Mouse (Mus musculus): ENCODE results near the gene Pcx. TPM values are rescaled to one million over a fixed set of nuclear protein-coding genes. Genes with fewer than 3 reads are reported as not detected.

The Pcx gene
- polyA plus RNA-seq, 1 experiment from 2014 or later = 9.7 TPM

DNA sequence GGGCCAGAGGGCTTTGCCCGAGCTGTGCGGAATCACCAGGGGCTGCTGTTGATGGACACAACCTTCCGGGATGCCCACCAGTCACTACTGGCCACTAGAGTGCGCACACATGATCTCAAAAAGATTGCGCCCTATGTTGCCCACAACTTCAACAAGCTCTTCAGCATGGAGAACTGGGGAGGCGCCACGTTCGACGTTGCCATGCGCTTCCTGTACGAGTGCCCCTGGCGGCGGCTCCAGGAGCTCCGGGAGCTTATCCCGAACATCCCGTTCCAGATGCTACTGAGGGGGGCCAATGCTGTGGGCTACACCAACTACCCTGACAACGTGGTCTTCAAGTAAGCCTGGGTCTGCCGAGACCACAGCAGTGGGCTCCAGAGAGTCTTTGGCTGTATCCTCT lies 107.9 kb downstream of the Pcx start:
- H3K4me2 ChIP-seq (ENCODE audit: low read length) = no peak overlapping the region
- no peaks in the 10 kb centered on the region for H3K27me3 ChIP-seq (replicated peaks; ENCODE audit: control insufficient read depth, insufficient read depth, low read length)
- H3K4me1 ChIP-seq (replicated peaks; ENCODE audit: control insufficient read depth, insufficient read depth, low read length) = peaks cover 8% of the 10 kb centered on the region
- peaks cover 35% of the 10 kb centered on the region for H3K36me3 ChIP-seq (ENCODE audit: control insufficient read depth, insufficient read depth, low read length)
- no peak overlapping the region for H3K4me3 ChIP-seq (ENCODE audit: low read depth, low read length)
- DNase-seq (ENCODE audit: low spot score) = no peak
- ATAC-seq (replicated peaks; ENCODE audit: low FRiP score, low TSS enrichment, low read depth) = no peak
- no peak overlapping the region for H3K27ac ChIP-seq (ENCODE audit: low read depth)
- 40% methylated on average over 18 of the region's 18 CpGs for WGBS
- no peaks in the 10 kb centered on the region for H3K9me3 ChIP-seq (ENCODE audit: control insufficient read depth, low read length)
- H3K9ac ChIP-seq (ENCODE audit: low read length) = no peak overlapping the region

DNA sequence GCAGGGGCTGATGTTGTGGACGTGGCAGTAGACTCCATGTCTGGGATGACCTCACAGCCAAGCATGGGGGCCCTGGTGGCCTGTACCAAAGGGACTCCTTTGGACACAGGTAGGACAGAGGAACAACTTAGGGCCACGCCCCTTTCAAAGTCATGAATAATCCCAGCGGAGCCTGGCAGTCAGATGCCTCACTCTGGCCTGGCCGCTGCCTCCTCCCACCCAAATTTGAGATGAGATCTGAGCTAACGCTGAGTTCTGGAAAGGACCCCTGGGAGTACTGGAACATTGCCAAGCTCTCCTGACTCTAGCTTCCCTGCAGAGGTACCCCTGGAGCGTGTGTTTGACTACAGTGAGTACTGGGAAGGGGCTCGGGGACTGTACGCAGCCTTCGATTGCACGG lies 109.2 kb downstream of the Pcx start:
- Histone ChIP-seq H3K9me3 (ENCODE audit: control insufficient read depth, low read length) (no peaks in the 10 kb centered on the region), H3K27ac (ENCODE audit: low read depth) (no peak overlapping the region), H3K4me2 (ENCODE audit: low read length) (no peak overlapping the region), H3K36me3 (ENCODE audit: control insufficient read depth, insufficient read depth, low read length) (peaks cover 33% of the 10 kb centered on the region), H3K4me1 (replicated peaks; ENCODE audit: control insufficient read depth, insufficient read depth, low read length) (peaks cover 5% of the 10 kb centered on the region), H3K4me3 (ENCODE audit: low read depth, low read length) (no peak overlapping the region), H3K27me3 (replicated peaks; ENCODE audit: control insufficient read depth, insufficient read depth, low read length) (no peaks in the 10 kb centered on the region), H3K9ac (ENCODE audit: low read length) (no peak overlapping the region)
- DNase-seq (ENCODE audit: low spot score) (no peak), ATAC-seq (replicated peaks; ENCODE audit: low FRiP score, low TSS enrichment, low read depth) (no peak)
- 78% methylated on average over 10 of the region's 10 CpGs for WGBS

DNA sequence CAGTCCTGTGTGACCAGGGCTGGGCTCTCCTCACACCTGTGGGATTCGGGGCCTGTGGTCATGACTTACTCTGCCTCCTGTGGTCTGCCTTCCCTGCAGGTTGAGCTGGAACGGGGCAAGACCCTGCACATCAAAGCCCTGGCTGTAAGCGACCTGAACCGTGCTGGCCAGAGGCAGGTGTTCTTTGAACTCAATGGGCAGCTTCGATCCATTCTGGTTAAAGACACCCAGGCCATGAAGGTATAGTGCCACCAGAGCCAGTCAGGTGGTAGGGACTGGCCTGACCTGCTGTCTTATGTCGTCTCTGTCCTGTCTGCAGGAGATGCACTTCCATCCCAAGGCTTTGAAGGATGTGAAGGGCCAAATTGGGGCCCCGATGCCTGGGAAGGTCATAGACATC lies 110.4 kb downstream of the Pcx start:
- no peak overlapping the region for H3K4me3 ChIP-seq (ENCODE audit: low read depth, low read length)
- peaks cover 4% of the 10 kb centered on the region; the same call in 1 of the 2 replicates for H3K4me1 ChIP-seq (replicated peaks; ENCODE audit: control insufficient read depth, insufficient read depth, low read length)
- H3K9me3 ChIP-seq (ENCODE audit: control insufficient read depth, low read length) = no peaks in the 10 kb centered on the region
- peaks cover 33% of the 10 kb centered on the region for H3K36me3 ChIP-seq (ENCODE audit: control insufficient read depth, insufficient read depth, low read length)
- DNase-seq (ENCODE audit: low spot score) (no peak), ATAC-seq (replicated peaks; ENCODE audit: low FRiP score, low TSS enrichment, low read depth) (no peak)
- WGBS = 86% methylated on average over 7 of the region's 7 CpGs
- H3K9ac ChIP-seq (ENCODE audit: low read length) = no peak overlapping the region
- no peak overlapping the region for H3K27ac ChIP-seq (ENCODE audit: low read depth)
- no peak overlapping the region for H3K4me2 ChIP-seq (ENCODE audit: low read length)
- no peaks in the 10 kb centered on the region for H3K27me3 ChIP-seq (replicated peaks; ENCODE audit: control insufficient read depth, insufficient read depth, low read length)

DNA sequence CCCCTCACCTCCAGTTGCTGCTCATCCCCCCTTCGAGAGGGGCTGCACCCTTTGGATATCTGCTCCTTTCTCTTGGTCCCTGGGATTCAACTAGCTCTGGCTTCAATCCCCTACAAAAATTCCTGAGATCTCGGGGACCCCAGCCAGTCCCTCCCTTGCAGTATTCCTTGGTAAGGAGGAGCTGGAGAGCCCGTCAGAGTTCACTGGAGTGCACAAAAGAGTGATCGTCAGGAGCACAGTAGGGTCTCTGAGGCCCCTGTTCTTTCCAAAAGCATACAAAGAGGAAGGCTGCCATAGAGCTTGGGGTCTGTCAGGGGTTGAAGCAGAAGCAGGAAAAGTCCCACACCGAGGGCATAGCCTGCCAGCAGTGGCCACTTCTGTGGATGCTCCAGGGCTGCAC lies 112.5 kb downstream of the Pcx start:
- no peak for DNase-seq (ENCODE audit: low spot score)

DNA sequence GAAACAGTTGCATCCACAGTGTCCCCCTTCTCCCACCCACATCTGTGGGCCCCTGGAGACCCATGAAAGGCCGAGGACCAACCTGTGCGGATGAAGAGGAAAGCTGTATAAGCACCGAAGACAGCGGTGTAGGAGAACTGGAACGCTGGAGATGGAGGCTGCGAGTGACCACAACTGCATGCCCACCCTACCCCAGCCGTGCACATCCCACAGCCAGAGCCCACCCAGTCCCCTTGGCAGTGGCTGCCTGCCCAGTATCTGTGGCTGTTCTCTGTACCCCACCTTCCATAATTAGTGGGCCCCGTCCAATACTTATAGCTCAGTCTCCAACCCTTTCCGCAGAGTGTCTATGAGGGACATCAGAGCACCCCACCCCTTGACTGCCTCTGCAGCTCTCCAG lies 113.1 kb downstream of the Pcx start:
- H3K9ac ChIP-seq (ENCODE audit: low read length) = no peak overlapping the region
- no peaks in the 10 kb centered on the region for H3K27me3 ChIP-seq (replicated peaks; ENCODE audit: control insufficient read depth, insufficient read depth, low read length)
- no peaks in the 10 kb centered on the region for H3K9me3 ChIP-seq (ENCODE audit: control insufficient read depth, low read length)
- WGBS = 96% methylated on average over 9 of the region's 9 CpGs
- no peak overlapping the region for H3K27ac ChIP-seq (ENCODE audit: low read depth)
- H3K4me1 ChIP-seq (replicated peaks; ENCODE audit: control insufficient read depth, insufficient read depth, low read length) = peaks cover 11% of the 10 kb centered on the region
- H3K36me3 ChIP-seq (ENCODE audit: control insufficient read depth, insufficient read depth, low read length) = peaks cover 33% of the 10 kb centered on the region
- H3K4me3 ChIP-seq (ENCODE audit: low read depth, low read length) = no peak overlapping the region
- ATAC-seq (replicated peaks; ENCODE audit: low FRiP score, low TSS enrichment, low read depth) = no peak
- no peak overlapping the region for H3K4me2 ChIP-seq (ENCODE audit: low read length)
- no peak for DNase-seq (ENCODE audit: low spot score)

More for the DNA sequence above, 112.5 kb downstream of the Pcx start:
- H3K4me3 ChIP-seq (ENCODE audit: low read depth, low read length) = no peak overlapping the region
- no peak overlapping the region for H3K4me2 ChIP-seq (ENCODE audit: low read length)
- ATAC-seq (replicated peaks; ENCODE audit: low FRiP score, low TSS enrichment, low read depth) = no peak
- H3K27ac ChIP-seq (ENCODE audit: low read depth) = no peak overlapping the region
- no peak overlapping the region for H3K9ac ChIP-seq (ENCODE audit: low read length)
- H3K4me1 ChIP-seq (replicated peaks; ENCODE audit: control insufficient read depth, insufficient read depth, low read length) = peaks cover 11% of the 10 kb centered on the region
- 88% methylated on average over 5 of the region's 5 CpGs for WGBS
- no peaks in the 10 kb centered on the region for H3K27me3 ChIP-seq (replicated peaks; ENCODE audit: control insufficient read depth, insufficient read depth, low read length)
- H3K9me3 ChIP-seq (ENCODE audit: control insufficient read depth, low read length) = no peaks in the 10 kb centered on the region
- peaks cover 33% of the 10 kb centered on the region for H3K36me3 ChIP-seq (ENCODE audit: control insufficient read depth, insufficient read depth, low read length)

DNA sequence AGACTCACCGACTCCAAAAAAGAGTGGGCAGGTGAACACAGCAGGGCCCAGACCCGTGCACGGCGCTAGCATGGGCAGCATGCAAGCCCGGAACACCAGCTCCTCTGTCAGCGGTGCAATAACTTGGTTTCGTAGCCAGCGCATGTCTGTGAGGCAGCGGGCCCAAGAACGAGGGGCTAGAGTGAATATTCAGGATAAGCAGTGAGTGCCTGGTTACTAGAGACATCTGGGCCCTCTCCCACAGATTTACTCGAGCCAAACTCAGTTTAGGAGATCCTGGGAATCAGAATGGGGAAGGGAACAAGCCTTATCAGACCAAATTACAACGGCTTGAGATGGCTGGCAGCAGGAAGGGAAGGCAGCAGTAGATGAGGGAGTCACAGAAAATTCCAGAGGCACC lies 113.7 kb downstream of the Pcx start:
- 95% methylated on average over 12 of the region's 12 CpGs for WGBS
- ATAC-seq (replicated peaks; ENCODE audit: low FRiP score, low TSS enrichment, low read depth) = no peak
- no peak overlapping the region for H3K9ac ChIP-seq (ENCODE audit: low read length)
- no peak overlapping the region for H3K4me3 ChIP-seq (ENCODE audit: low read depth, low read length)
- no peaks in the 10 kb centered on the region for H3K27me3 ChIP-seq (replicated peaks; ENCODE audit: control insufficient read depth, insufficient read depth, low read length)
- H3K4me2 ChIP-seq (ENCODE audit: low read length) = no peak overlapping the region
- no peaks in the 10 kb centered on the region for H3K9me3 ChIP-seq (ENCODE audit: control insufficient read depth, low read length)
- H3K36me3 ChIP-seq (ENCODE audit: control insufficient read depth, insufficient read depth, low read length) = peaks cover 33% of the 10 kb centered on the region
- no peak for DNase-seq (ENCODE audit: low spot score)
- H3K27ac ChIP-seq (ENCODE audit: low read depth) = no peak overlapping the region
- H3K4me1 ChIP-seq (replicated peaks; ENCODE audit: control insufficient read depth, insufficient read depth, low read length) = peaks cover 11% of the 10 kb centered on the region

DNA sequence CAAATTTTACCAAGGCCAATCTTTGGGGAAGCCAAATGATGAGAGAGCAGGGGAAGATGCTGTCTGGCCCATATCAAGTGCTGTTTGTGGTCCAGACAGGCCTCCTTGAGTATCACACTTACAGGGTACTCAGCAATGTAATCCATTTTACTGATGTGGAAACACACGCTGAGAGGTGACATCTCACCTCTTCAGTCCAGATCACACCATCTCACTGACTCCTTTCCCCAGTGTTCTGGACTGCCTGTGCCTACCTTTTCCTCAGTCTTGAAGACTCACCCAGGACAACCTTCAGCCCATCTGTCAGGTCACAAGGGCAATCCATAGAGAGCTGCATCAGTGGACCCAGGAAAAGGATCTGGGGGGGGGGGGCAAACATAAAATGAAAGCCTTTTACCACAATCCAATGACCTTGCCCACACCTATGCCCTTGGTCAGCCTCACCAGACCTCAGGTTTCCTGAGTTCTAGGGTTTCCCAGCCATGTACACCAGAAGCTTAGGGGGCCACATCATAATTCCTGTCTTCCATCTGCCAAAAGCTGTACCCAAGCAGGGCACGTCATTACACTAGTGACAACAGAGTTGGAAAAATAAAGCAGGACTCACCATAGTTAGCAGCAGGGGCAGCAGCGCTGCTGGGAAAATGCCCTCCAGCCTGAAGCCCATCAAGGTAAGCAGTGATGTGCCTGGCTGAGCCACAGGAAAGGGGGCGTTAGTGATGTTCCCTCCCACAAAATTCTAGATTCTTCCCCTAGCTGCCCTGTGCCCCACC lies 114.3 kb downstream of the Pcx start:
- peaks cover 11% of the 10 kb centered on the region for H3K4me1 ChIP-seq (replicated peaks; ENCODE audit: control insufficient read depth, insufficient read depth, low read length)
- H3K9ac ChIP-seq (ENCODE audit: low read length) = peak overlapping the region; percentile 87
- WGBS = 32% methylated on average over 4 of the region's 4 CpGs
- H3K36me3 ChIP-seq (ENCODE audit: control insufficient read depth, insufficient read depth, low read length) = peaks cover 33% of the 10 kb centered on the region
- peak overlapping the region; percentile 89; the same call in 1 of the 2 replicates for H3K27ac ChIP-seq (ENCODE audit: low read depth)
- peak overlapping the region; percentile 79 for H3K4me2 ChIP-seq (ENCODE audit: low read length)
- no peak for ATAC-seq (replicated peaks; ENCODE audit: low FRiP score, low TSS enrichment, low read depth)
- H3K27me3 ChIP-seq (replicated peaks; ENCODE audit: control insufficient read depth, insufficient read depth, low read length) = no peaks in the 10 kb centered on the region
- peak overlapping the region; percentile 85 for H3K4me3 ChIP-seq (ENCODE audit: low read depth, low read length)
- no peaks in the 10 kb centered on the region for H3K9me3 ChIP-seq (ENCODE audit: control insufficient read depth, low read length)
- no peak for DNase-seq (ENCODE audit: low spot score)

DNA sequence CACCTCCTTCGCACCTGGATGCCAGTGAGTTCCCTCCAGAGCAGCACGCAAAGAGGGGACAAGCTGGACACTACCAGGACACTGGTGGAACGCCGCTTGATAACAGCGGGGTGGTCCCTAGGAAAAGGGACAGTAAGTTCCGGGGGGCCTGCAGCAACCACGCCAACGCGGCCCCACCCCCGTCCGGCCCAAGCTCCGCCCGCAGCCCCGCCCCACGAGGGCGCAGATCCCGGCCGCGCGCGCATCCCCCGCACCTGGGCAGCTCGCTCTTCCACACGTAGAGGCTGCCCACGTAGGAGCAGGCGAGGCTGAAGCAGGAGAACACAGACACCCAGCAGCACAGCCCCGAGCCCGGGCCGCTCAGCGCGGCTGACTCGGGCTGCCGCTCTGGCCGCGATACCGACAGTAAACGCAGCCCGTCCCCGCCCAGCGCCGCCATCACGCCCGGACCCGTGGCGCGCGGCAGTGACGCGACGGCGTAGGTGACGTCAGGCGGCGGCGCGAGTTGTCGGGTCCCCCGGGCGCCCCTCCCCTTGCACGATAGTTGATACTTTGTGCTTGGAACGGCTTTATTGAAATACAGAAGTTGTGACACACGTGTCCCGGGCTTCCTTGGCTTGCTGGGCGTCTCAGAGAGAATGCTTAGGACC lies 115.0 kb downstream of the Pcx start, which contains the start of gene Rce1:
Gene Rce1 (minus strand): TSS at position 463 of the 650 bp plus-strand sequence.
- H3K36me3 ChIP-seq (ENCODE audit: control insufficient read depth, insufficient read depth, low read length) = peaks cover 33% of the 10 kb centered on the region
- H3K4me1 ChIP-seq (replicated peaks; ENCODE audit: control insufficient read depth, insufficient read depth, low read length) = peaks cover 11% of the 10 kb centered on the region
- peak within 1 kb of the TSS; percentile 85 for H3K4me3 ChIP-seq (ENCODE audit: low read depth, low read length)
- H3K9ac ChIP-seq (ENCODE audit: low read length) = peak within 1 kb of the TSS; percentile 87
- peak within 1 kb of the TSS; percentile 89 for H3K27ac ChIP-seq (ENCODE audit: low read depth)
- H3K27me3 ChIP-seq (replicated peaks; ENCODE audit: control insufficient read depth, insufficient read depth, low read length) = no peaks in the 10 kb centered on the region
- peak within 1 kb of the TSS; percentile 85 for H3K4me2 ChIP-seq (ENCODE audit: low read length)
- H3K9me3 ChIP-seq (ENCODE audit: control insufficient read depth, low read length) = no peaks in the 10 kb centered on the region
- under 1% methylated on average over 64 of the region's 64 CpGs for WGBS
- ATAC-seq (replicated peaks; ENCODE audit: low FRiP score, low TSS enrichment, low read depth) (peak; percentile 90), DNase-seq (ENCODE audit: low spot score) (peak; percentile 98)
